Mouse (Mus musculus) inflammation-experienced regulatory T-cells, adult 16 weeks (primary cell): Measurements from ENCODE around the gene Il18rap. TPM values are rescaled to one million over a fixed set of nuclear protein-coding genes. Genes with fewer than 3 reads are reported as not detected.

Experiments used
- polyA plus RNA-seq: library from polyadenylated mRNA; unstranded; fragments of 100-300 nt; shearing (Covaris generic); gene quantifications from one replicate; pipeline ENCODE4 v1.2.1, GENCODE M21; 2017

The Il18rap gene
- 15.6 TPM for polyA plus RNA-seq

GRCm38 (mm10) chr1:40514851-40515585 is at the start of gene Il18rap:
Gene Il18rap, plus strand, starts transcription at chr1:40515362.

GRCm38 (mm10) chr1:40465477-40466430 is 49.4 kb upstream of the Il18rap start, which contains the start of gene Il18r1:
Gene Il18r1, plus strand, starts transcription at chr1:40465552.

DNA sequence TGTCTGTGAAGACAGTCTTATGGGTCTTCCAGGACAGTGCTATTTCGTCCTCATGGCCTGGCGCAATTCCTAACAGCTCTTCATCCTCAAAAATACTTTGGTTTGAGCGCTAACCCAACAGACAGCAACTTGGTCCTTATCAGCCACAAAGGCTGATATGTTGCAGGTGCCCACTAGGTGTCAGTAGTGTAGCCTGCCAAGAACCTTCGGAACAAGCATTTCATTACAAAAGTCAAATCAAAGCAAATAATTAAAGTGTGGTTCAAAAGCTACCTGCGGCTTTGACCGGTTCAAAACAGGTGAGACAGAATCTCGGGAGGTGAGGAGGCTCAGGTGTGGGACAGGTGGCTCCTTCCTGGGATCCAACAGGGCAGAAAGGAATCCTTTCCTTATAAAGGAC is 64.6 kb downstream of the Il18rap start, which contains the start of gene Slc9a4:
Gene Slc9a4 (plus strand): TSS at position 298 of the 400 bp plus-strand sequence.

Other genes starting within 250 kb of the Il18rap start
- gene Il1rl2, start 190.8 kb upstream of the Il18rap start, polyA plus RNA-seq: 1.5 TPM
- 25.8 TPM for gene Il1rl1, start 85.8 kb upstream of the Il18rap start, polyA plus RNA-seq
- gene Il18r1, start 49.8 kb upstream of the Il18rap start, polyA plus RNA-seq: 52.8 TPM
- not detected for gene Slc9a4, start 64.7 kb downstream of the Il18rap start, polyA plus RNA-seq
- not detected for gene Slc9a2, start 165.2 kb downstream of the Il18rap start, polyA plus RNA-seq